Mouse (Mus musculus) layer of hippocampus, adult 9-10 months (tissue): Measurements from ENCODE around the gene Gda.

Experiments used
- DNase-seq: peaks from one replicate; pipeline ENCODE4 v3.0.0; 2022; ENCODE audit warnings: low spot score

Gda gene

GRCm38 (mm10) chr19:21372395-21373072 is 100.7 kb downstream of the Gda start:
- no peak for DNase-seq

- no peak for DNase-seq
Measured at GRCm38 (mm10) chr19:21371337-21371736, 101.9 kb downstream of the Gda start.

GRCm38 (mm10) chr19:21370782-21371181 is 102.5 kb downstream of the Gda start:
- no peak for DNase-seq

GRCm38 (mm10) chr19:21369175-21369574 is 104.1 kb downstream of the Gda start:
- DNase-seq = no peak

- DNase-seq = no peak
Measured at GRCm38 (mm10) chr19:21368595-21368994, 104.7 kb downstream of the Gda start.

- DNase-seq = no peak
Measured at GRCm38 (mm10) chr19:21357792-21358191, 115.5 kb downstream of the Gda start.

GRCm38 (mm10) chr19:21349634-21350033 is 123.6 kb downstream of the Gda start:
- no peak for DNase-seq

- no peak for DNase-seq
Measured at GRCm38 (mm10) chr19:21346646-21347045, 126.6 kb downstream of the Gda start.
